Mouse (Mus musculus): ENCODE data around the gene Rgmb.

GRCm38 (mm10) chr17:15813658-15814212 lies 17.1 kb downstream of the Rgmb start:
- TF ChIP-seq CTCF (IDR thresholded peaks at IDR 0.05; ENCODE audit: borderline replicate concordance, extremely low read depth, insufficient read depth, insufficient read length) (no peak), POLR2A (IDR thresholded peaks at IDR 0.05; ENCODE audit: borderline replicate concordance, extremely low read depth, insufficient read depth, insufficient read length, poor library complexity, severe bottlenecking) (no peak)
